Mouse (Mus musculus): ENCODE measurements around the gene 4930522L14Rik. TPM values are rescaled to one million over a fixed set of nuclear protein-coding genes. Genes with fewer than 3 reads are reported as not detected.
"Not testable (repeated sequence)": the region's sequence is repeated elsewhere in the genome, so short reads cannot be mapped to it uniquely, and the experiment has no call there.

Gene 4930522L14Rik
- polyA plus RNA-seq, 1 experiment from 2014 or later: 11.9 TPM

- H3K9ac ChIP-seq (replicated peaks; ENCODE audit: low read depth, low read length); H3K27ac ChIP-seq (ENCODE audit: low read length); H3K27me3 ChIP-seq (ENCODE audit: control insufficient read depth, insufficient read depth, low read length); H3K9me3 ChIP-seq (ENCODE audit: control insufficient read depth, low read depth, low read length); ATAC-seq (ENCODE audit: insufficient number of reproducible peaks, insufficient read depth, low FRiP score, low read depth); H3K36me3 ChIP-seq (ENCODE audit: control insufficient read depth, insufficient read depth, low read length); H3K4me1 ChIP-seq (ENCODE audit: control insufficient read depth, insufficient read depth, low read length): not testable (repeated sequence)
- WGBS: 51% methylated on average over 5 of the region's 5 CpGs
- Histone ChIP-seq H3K4me3 (ENCODE audit: low read depth, low read length) (peak overlapping the region; percentile 55), H3K4me2 (replicated peaks; ENCODE audit: low read depth, low read length) (peak overlapping the region; percentile 49; the same call in 1 of the 2 replicates)
Observed at GRCm38 (mm10) chr5:109691205-109691965, 60.3 kb downstream of the 4930522L14Rik start.

GRCm38 (mm10) chr5:109690537-109691201 lies 61.0 kb downstream of the 4930522L14Rik start, which contains the start of gene 5430403G16Rik:
5430403G16Rik (minus strand) TSS chr5:109691041.
- not testable (repeated sequence) for H3K36me3 ChIP-seq (ENCODE audit: control insufficient read depth, insufficient read depth, low read length); H3K9me3 ChIP-seq (ENCODE audit: control insufficient read depth, low read depth, low read length); H3K27me3 ChIP-seq (ENCODE audit: control insufficient read depth, insufficient read depth, low read length); H3K4me1 ChIP-seq (ENCODE audit: control insufficient read depth, insufficient read depth, low read length)
- H3K4me3 ChIP-seq (ENCODE audit: low read depth, low read length): peak within 1 kb of the TSS; percentile 55
- WGBS: 0% methylated on average over 24 of the region's 26 CpGs
- H3K27ac ChIP-seq (ENCODE audit: low read length): 0 out of 2 replicates have a peak within 1 kb of the TSS, but pooled peaks have one; percentile 58
- H3K4me2 ChIP-seq (replicated peaks; ENCODE audit: low read depth, low read length): peak within 1 kb of the TSS; percentile 49
- peak within 1 kb of the TSS; percentile 42; the same call in 1 of the 2 replicates for H3K9ac ChIP-seq (replicated peaks; ENCODE audit: low read depth, low read length)
- peak; percentile 100 for ATAC-seq (ENCODE audit: insufficient number of reproducible peaks, insufficient read depth, low FRiP score, low read depth)

Other genes with a start within 250 kb of the 4930522L14Rik start
- 8.7 and 9.6 TPM in 2 replicates for gene Crlf2, start 192.9 kb downstream of the 4930522L14Rik start, polyA plus RNA-seq (2014; fragmentation: Nextera tagmentation; extraction: Ambion mirVana)
- 4.0 and 4.9 TPM in 2 replicates for gene 5430403G16Rik, start 60.8 kb downstream of the 4930522L14Rik start, polyA plus RNA-seq (2014; fragmentation: Nextera tagmentation; extraction: Ambion mirVana)
- gene Gm15446, start 171.5 kb upstream of the 4930522L14Rik start, polyA plus RNA-seq (2014; fragmentation: Nextera tagmentation; extraction: Ambion mirVana): 0.81 and 0.95 TPM in 2 replicates
- gene Zfp932, start 244.6 kb upstream of the 4930522L14Rik start, polyA plus RNA-seq (2014; fragmentation: Nextera tagmentation; extraction: Ambion mirVana): 25.8 and 26.4 TPM in 2 replicates